Mouse (Mus musculus): ENCODE measurements around the gene Gm28308. TPM values are rescaled to one million over a fixed set of nuclear protein-coding genes. Genes with fewer than 3 reads are reported as not detected.

Gene Gm28308
- polyA plus RNA-seq, 1 experiment from 2014 or later: not detected

- Histone ChIP-seq H3K27me3 (replicated peaks; ENCODE audit: control insufficient read depth, insufficient read depth, low read length) (peaks cover 98% of the 10 kb centered on the region), H3K9me3 (ENCODE audit: control insufficient read depth, low read length) (no peaks in the 10 kb centered on the region), H3K4me2 (ENCODE audit: low read length) (peak overlapping the region; percentile 27), H3K27ac (ENCODE audit: low read depth) (peak overlapping the region; percentile 54), H3K4me3 (ENCODE audit: low read depth, low read length) (peak overlapping the region; percentile 20; the same call in 1 of the 2 replicates), H3K4me1 (replicated peaks; ENCODE audit: control insufficient read depth, insufficient read depth, low read length) (no peaks in the 10 kb centered on the region), H3K9ac (ENCODE audit: low read length) (peak overlapping the region; percentile 17; the same call in 1 of the 2 replicates), H3K36me3 (ENCODE audit: control insufficient read depth, insufficient read depth, low read length) (no peaks in the 10 kb centered on the region)
- 2% methylated on average over 23 of the region's 23 CpGs for WGBS
- no peak for ATAC-seq (replicated peaks; ENCODE audit: low FRiP score, low TSS enrichment, low read depth)
- no peak for DNase-seq (ENCODE audit: low spot score)
These were observed 34.9 kb upstream of the Gm28308 start for GRCm38 (mm10) chr6:52247766-52248637.

- Histone ChIP-seq H3K27ac (ENCODE audit: low read depth) (no peak overlapping the region), H3K4me3 (ENCODE audit: low read depth, low read length) (peak overlapping the region; percentile 34), H3K9ac (ENCODE audit: low read length) (peak overlapping the region; percentile 53; the same call in 1 of the 2 replicates), H3K4me2 (ENCODE audit: low read length) (peak overlapping the region; percentile 30), H3K36me3 (ENCODE audit: control insufficient read depth, insufficient read depth, low read length) (no peaks in the 10 kb centered on the region), H3K27me3 (replicated peaks; ENCODE audit: control insufficient read depth, insufficient read depth, low read length) (peaks cover 99% of the 10 kb centered on the region), H3K9me3 (ENCODE audit: control insufficient read depth, low read length) (no peaks in the 10 kb centered on the region), H3K4me1 (replicated peaks; ENCODE audit: control insufficient read depth, insufficient read depth, low read length) (no peaks in the 10 kb centered on the region)
- ATAC-seq (replicated peaks; ENCODE audit: low FRiP score, low TSS enrichment, low read depth) (no peak), DNase-seq (ENCODE audit: low spot score) (no peak)
- WGBS: 5% methylated on average over 3 of the region's 3 CpGs
These were observed 33.8 kb upstream of the Gm28308 start for GRCm38 (mm10) chr6:52246916-52247315.

GRCm38 (mm10) chr6:52246403-52246803 lies 33.3 kb upstream of the Gm28308 start:
- ATAC-seq (replicated peaks; ENCODE audit: low FRiP score, low TSS enrichment, low read depth): no peak
- Histone ChIP-seq H3K4me1 (replicated peaks; ENCODE audit: control insufficient read depth, insufficient read depth, low read length) (no peaks in the 10 kb centered on the region), H3K36me3 (ENCODE audit: control insufficient read depth, insufficient read depth, low read length) (no peaks in the 10 kb centered on the region), H3K4me2 (ENCODE audit: low read length) (peak overlapping the region; percentile 30), H3K27ac (ENCODE audit: low read depth) (peak overlapping the region; percentile 48; the same call in 1 of the 2 replicates), H3K9me3 (ENCODE audit: control insufficient read depth, low read length) (no peaks in the 10 kb centered on the region), H3K9ac (ENCODE audit: low read length) (peak overlapping the region; percentile 53), H3K4me3 (ENCODE audit: low read depth, low read length) (peak overlapping the region; percentile 34), H3K27me3 (replicated peaks; ENCODE audit: control insufficient read depth, insufficient read depth, low read length) (peaks cover 99% of the 10 kb centered on the region)
- DNase-seq (ENCODE audit: low spot score): peak; percentile 81
- WGBS: under 1% methylated on average over 26 of the region's 26 CpGs

GRCm38 (mm10) chr6:52245757-52246142 lies 32.6 kb upstream of the Gm28308 start, which contains the start of gene Hoxa11:
Gene Hoxa11 (minus strand): TSS chr6:52245810.
- peaks cover 99% of the 10 kb centered on the region for H3K27me3 ChIP-seq (replicated peaks; ENCODE audit: control insufficient read depth, insufficient read depth, low read length)

GRCm38 (mm10) chr6:52245040-52245756 lies 32.1 kb upstream of the Gm28308 start:
- DNase-seq (ENCODE audit: low spot score) (no peak), ATAC-seq (replicated peaks; ENCODE audit: low FRiP score, low TSS enrichment, low read depth) (no peak)
- peak overlapping the region; percentile 65 for H3K27ac ChIP-seq (ENCODE audit: low read depth)
- H3K9me3 ChIP-seq (ENCODE audit: control insufficient read depth, low read length): no peaks in the 10 kb centered on the region
- peak overlapping the region; percentile 58 for H3K9ac ChIP-seq (ENCODE audit: low read length)
- peaks cover 100% of the 10 kb centered on the region for H3K27me3 ChIP-seq (replicated peaks; ENCODE audit: control insufficient read depth, insufficient read depth, low read length)
- no peaks in the 10 kb centered on the region for H3K4me1 ChIP-seq (replicated peaks; ENCODE audit: control insufficient read depth, insufficient read depth, low read length)
- H3K4me3 ChIP-seq (ENCODE audit: low read depth, low read length): peak overlapping the region; percentile 34
- H3K36me3 ChIP-seq (ENCODE audit: control insufficient read depth, insufficient read depth, low read length): no peaks in the 10 kb centered on the region
- WGBS: under 1% methylated on average over 71 of the region's 71 CpGs
- H3K4me2 ChIP-seq (ENCODE audit: low read length): peak overlapping the region; percentile 31

More at GRCm38 (mm10) chr6:52245757-52246142, 32.6 kb upstream of the Gm28308 start, which contains the start of gene Hoxa11:
- H3K4me1 ChIP-seq (replicated peaks; ENCODE audit: control insufficient read depth, insufficient read depth, low read length): no peaks in the 10 kb centered on the region
- 1% methylated on average over 20 of the region's 20 CpGs for WGBS
- H3K9ac ChIP-seq (ENCODE audit: low read length): peak within 1 kb of the TSS; percentile 58
- no peak for DNase-seq (ENCODE audit: low spot score)
- peak within 1 kb of the TSS; percentile 65 for H3K27ac ChIP-seq (ENCODE audit: low read depth)
- no peaks in the 10 kb centered on the region for H3K9me3 ChIP-seq (ENCODE audit: control insufficient read depth, low read length)
- ATAC-seq (replicated peaks; ENCODE audit: low FRiP score, low TSS enrichment, low read depth): no peak
- no peaks in the 10 kb centered on the region for H3K36me3 ChIP-seq (ENCODE audit: control insufficient read depth, insufficient read depth, low read length)
- H3K4me2 ChIP-seq (ENCODE audit: low read length): peak within 1 kb of the TSS; percentile 31
- H3K4me3 ChIP-seq (ENCODE audit: low read depth, low read length): peak within 1 kb of the TSS; percentile 34

GRCm38 (mm10) chr6:52244471-52245039 lies 31.4 kb upstream of the Gm28308 start:
- Histone ChIP-seq H3K4me3 (ENCODE audit: low read depth, low read length) (peak overlapping the region; percentile 34), H3K9ac (ENCODE audit: low read length) (peak overlapping the region; percentile 58), H3K27me3 (replicated peaks; ENCODE audit: control insufficient read depth, insufficient read depth, low read length) (peaks cover 100% of the 10 kb centered on the region), H3K27ac (ENCODE audit: low read depth) (peak overlapping the region; percentile 65), H3K9me3 (ENCODE audit: control insufficient read depth, low read length) (no peaks in the 10 kb centered on the region), H3K4me1 (replicated peaks; ENCODE audit: control insufficient read depth, insufficient read depth, low read length) (no peaks in the 10 kb centered on the region), H3K36me3 (ENCODE audit: control insufficient read depth, insufficient read depth, low read length) (no peaks in the 10 kb centered on the region), H3K4me2 (ENCODE audit: low read length) (peak overlapping the region; percentile 21; the same call in 1 of the 2 replicates)
- ATAC-seq (replicated peaks; ENCODE audit: low FRiP score, low TSS enrichment, low read depth): no peak
- 1% methylated on average over 23 of the region's 23 CpGs for WGBS
- DNase-seq (ENCODE audit: low spot score): no peak

- peaks cover 100% of the 10 kb centered on the region for H3K27me3 ChIP-seq (replicated peaks; ENCODE audit: control insufficient read depth, insufficient read depth, low read length)
- peak overlapping the region; percentile 9; the same call in 1 of the 2 replicates for H3K27ac ChIP-seq (ENCODE audit: low read depth)
- H3K9ac ChIP-seq (ENCODE audit: low read length): peak overlapping the region; percentile 58
- DNase-seq (ENCODE audit: low spot score): no peak
- no peak for ATAC-seq (replicated peaks; ENCODE audit: low FRiP score, low TSS enrichment, low read depth)
- no peaks in the 10 kb centered on the region for H3K9me3 ChIP-seq (ENCODE audit: control insufficient read depth, low read length)
- H3K4me3 ChIP-seq (ENCODE audit: low read depth, low read length): peak overlapping the region; percentile 34
- no peaks in the 10 kb centered on the region for H3K36me3 ChIP-seq (ENCODE audit: control insufficient read depth, insufficient read depth, low read length)
- 3% methylated on average over 12 of the region's 12 CpGs for WGBS
- H3K4me1 ChIP-seq (replicated peaks; ENCODE audit: control insufficient read depth, insufficient read depth, low read length): no peaks in the 10 kb centered on the region
- peak overlapping the region; percentile 21 for H3K4me2 ChIP-seq (ENCODE audit: low read length)
These were observed 30.6 kb upstream of the Gm28308 start for GRCm38 (mm10) chr6:52243681-52244121.

GRCm38 (mm10) chr6:52242801-52243332 lies 29.7 kb upstream of the Gm28308 start:
- Histone ChIP-seq H3K4me1 (replicated peaks; ENCODE audit: control insufficient read depth, insufficient read depth, low read length) (no peaks in the 10 kb centered on the region), H3K9ac (ENCODE audit: low read length) (peak overlapping the region; percentile 58), H3K4me2 (ENCODE audit: low read length) (peak overlapping the region; percentile 21; the same call in 1 of the 2 replicates), H3K9me3 (ENCODE audit: control insufficient read depth, low read length) (no peaks in the 10 kb centered on the region), H3K27ac (ENCODE audit: low read depth) (peak overlapping the region; percentile 9; the same call in 1 of the 2 replicates), H3K27me3 (replicated peaks; ENCODE audit: control insufficient read depth, insufficient read depth, low read length) (peaks cover 100% of the 10 kb centered on the region), H3K36me3 (ENCODE audit: control insufficient read depth, insufficient read depth, low read length) (no peaks in the 10 kb centered on the region), H3K4me3 (ENCODE audit: low read depth, low read length) (no peak overlapping the region)
- ATAC-seq (replicated peaks; ENCODE audit: low FRiP score, low TSS enrichment, low read depth) (no peak), DNase-seq (ENCODE audit: low spot score) (no peak)
- WGBS: 9% methylated on average over 4 of the region's 4 CpGs

All from intestine, embryonic 14.5 days (tissue).